Mouse (Mus musculus): ENCODE measurements around the gene Ces2e. TPM values are rescaled to one million over a fixed set of nuclear protein-coding genes. Genes with fewer than 3 reads are reported as not detected.

The Ces2e gene
- 12.9 and 19.2 TPM in 2 replicates for polyA plus RNA-seq (2012; rRNA removed)

GRCm38 (mm10) chr8:104925972-104926596 lies at the start of gene Ces2e:
Gene Ces2e (plus strand): TSS chr8:104926260.

GRCm38 (mm10) chr8:104947056-104947455 lies 21.0 kb downstream of the Ces2e start, which contains the start of gene Ces2f:
Gene Ces2f (plus strand): TSS chr8:104947356.

GRCm38 (mm10) chr8:104961537-104961961 lies 35.5 kb downstream of the Ces2e start, which contains the start of gene Ces2g:
Gene Ces2g (plus strand): TSS chr8:104961718.

Other genes starting within 250 kb of the Ces2e start
- 101 and 104 TPM in 2 replicates for gene Ces2a, start 192.3 kb upstream of the Ces2e start, polyA plus RNA-seq (2012; rRNA removed)
- 0.57 and 0.66 TPM in 2 replicates for gene Ces2b, start 94.7 kb upstream of the Ces2e start, polyA plus RNA-seq (2012; rRNA removed)
- gene Ces2c, start 79.2 kb upstream of the Ces2e start, polyA plus RNA-seq (2012; rRNA removed) = 1.4 and 1.5 TPM in 2 replicates
- 0.02 and 0.03 TPM in 2 replicates for gene Ces2f, start 21.1 kb downstream of the Ces2e start, polyA plus RNA-seq (2012; rRNA removed)
- gene Ces2g, start 35.5 kb downstream of the Ces2e start, polyA plus RNA-seq (2012; rRNA removed) = 17.7 TPM in 2 replicates
- 0.06 and 0.07 TPM in 2 replicates for gene Ces2h, start 74.6 kb downstream of the Ces2e start, polyA plus RNA-seq (2012; rRNA removed)
- 30.4 and 58.8 TPM in 2 replicates for gene Ces3a, start 122.3 kb downstream of the Ces2e start, polyA plus RNA-seq (2012; rRNA removed)
- 0.06 and 0.16 TPM in 2 replicates for gene Ces3b, start 157.5 kb downstream of the Ces2e start, polyA plus RNA-seq (2012; rRNA removed)
- 0.14 and 0.16 TPM in 2 replicates for gene Ces4a, start 205.5 kb downstream of the Ces2e start, polyA plus RNA-seq (2012; rRNA removed)
- gene Cbfb, start 244.4 kb downstream of the Ces2e start, polyA plus RNA-seq (2012; rRNA removed) = 7.7 and 8.9 TPM in 2 replicates